Mouse (Mus musculus) lung, postnatal 0 days (tissue): Measurements from ENCODE around the gene Tpr.

Experiments
- CTCF ChIP-seq: IDR thresholded peaks from 2 replicates; pipeline ENCODE4 v1.5.1; 2016; ENCODE audit warnings: antibody characterized with exemption, mild to moderate bottlenecking
- EP300 ChIP-seq: IDR thresholded peaks from 2 replicates; pipeline ENCODE4 v1.6.1; 2016; ENCODE audit warnings: antibody characterized with exemption, mild to moderate bottlenecking, control low read depth

GRCm38 (mm10) chr1:150403914-150404313, 11.3 kb downstream of the Tpr start:
- TF ChIP-seq EP300 (no peak), CTCF (no peak)
